Mouse (Mus musculus): ENCODE measurements around the gene Gpr132. TPM values are rescaled to one million over a fixed set of nuclear protein-coding genes. Genes with fewer than 3 reads are reported as not detected.

The Gpr132 gene
- polyA plus RNA-seq, 1 experiment from 2014 or later, result 0.19 TPM

GRCm38 (mm10) chr12:112840209-112841086 lies 27.6 kb downstream of the Gpr132 start:
- H3K27me3 ChIP-seq (ENCODE audit: control insufficient read depth, insufficient read depth, low read length), result no peaks in the 10 kb centered on the region
- H3K4me2 ChIP-seq, result no peak overlapping the region
- H3K4me3 ChIP-seq (ENCODE audit: low read depth, low read length), result no peak overlapping the region
- no peak overlapping the region for H3K9ac ChIP-seq (ENCODE audit: low read depth, low read length)
- no peaks in the 10 kb centered on the region for H3K36me3 ChIP-seq (ENCODE audit: control insufficient read depth, insufficient read depth, low read length)
- WGBS (ENCODE audit: insufficient replicate concordance), result 67% methylated on average over 25 of the region's 25 CpGs
- H3K27ac ChIP-seq (ENCODE audit: low read depth, low read length), result no peak overlapping the region
- no peaks in the 10 kb centered on the region for H3K9me3 ChIP-seq (replicated peaks; ENCODE audit: control insufficient read depth, low read length)
- no peak for ATAC-seq (replicated peaks; ENCODE audit: insufficient number of reproducible peaks, low FRiP score, low TSS enrichment)
- no peaks in the 10 kb centered on the region for H3K4me1 ChIP-seq (ENCODE audit: control insufficient read depth, insufficient read depth, low read length)

- Histone ChIP-seq H3K27me3 (ENCODE audit: control insufficient read depth, insufficient read depth, low read length) (no peaks in the 10 kb centered on the region), H3K4me1 (ENCODE audit: control insufficient read depth, insufficient read depth, low read length) (peaks cover 7% of the 10 kb centered on the region; the same call in 1 of the 2 replicates), H3K9ac (ENCODE audit: low read depth, low read length) (no peak overlapping the region), H3K4me3 (ENCODE audit: low read depth, low read length) (no peak overlapping the region), H3K36me3 (ENCODE audit: control insufficient read depth, insufficient read depth, low read length) (0 out of 2 replicates have a peak, but pooled peaks cover 4% of the 10 kb centered on the region), H3K9me3 (replicated peaks; ENCODE audit: control insufficient read depth, low read length) (no peaks in the 10 kb centered on the region), H3K27ac (ENCODE audit: low read depth, low read length) (no peak overlapping the region), H3K4me2 (no peak overlapping the region)
- no peak for ATAC-seq (replicated peaks; ENCODE audit: insufficient number of reproducible peaks, low FRiP score, low TSS enrichment)
- WGBS (ENCODE audit: insufficient replicate concordance), result 55% methylated on average over 2 of the region's 2 CpGs
Observed at GRCm38 (mm10) chr12:112835046-112835445, 33.0 kb downstream of the Gpr132 start.

- WGBS (ENCODE audit: insufficient replicate concordance), result 73% methylated on average over 6 of the region's 6 CpGs
Observed at GRCm38 (mm10) chr12:112833527-112833926, 34.5 kb downstream of the Gpr132 start.

GRCm38 (mm10) chr12:112832411-112832810 lies 35.6 kb downstream of the Gpr132 start:
- Histone ChIP-seq H3K27me3 (ENCODE audit: control insufficient read depth, insufficient read depth, low read length) (no peaks in the 10 kb centered on the region), H3K9ac (ENCODE audit: low read depth, low read length) (no peak overlapping the region), H3K4me2 (no peak overlapping the region), H3K4me3 (ENCODE audit: low read depth, low read length) (no peak overlapping the region), H3K9me3 (replicated peaks; ENCODE audit: control insufficient read depth, low read length) (no peaks in the 10 kb centered on the region), H3K27ac (ENCODE audit: low read depth, low read length) (no peak overlapping the region), H3K4me1 (ENCODE audit: control insufficient read depth, insufficient read depth, low read length) (peaks cover 15% of the 10 kb centered on the region), H3K36me3 (ENCODE audit: control insufficient read depth, insufficient read depth, low read length) (0 out of 2 replicates have a peak, but pooled peaks cover 7% of the 10 kb centered on the region)
- no peak for ATAC-seq (replicated peaks; ENCODE audit: insufficient number of reproducible peaks, low FRiP score, low TSS enrichment)
- WGBS (ENCODE audit: insufficient replicate concordance), result 87% methylated on average over 5 of the region's 5 CpGs

More at GRCm38 (mm10) chr12:112833527-112833926, 34.5 kb downstream of the Gpr132 start:
- Histone ChIP-seq H3K27ac (ENCODE audit: low read depth, low read length) (no peak overlapping the region), H3K27me3 (ENCODE audit: control insufficient read depth, insufficient read depth, low read length) (no peaks in the 10 kb centered on the region), H3K9ac (ENCODE audit: low read depth, low read length) (no peak overlapping the region), H3K9me3 (replicated peaks; ENCODE audit: control insufficient read depth, low read length) (no peaks in the 10 kb centered on the region), H3K4me1 (ENCODE audit: control insufficient read depth, insufficient read depth, low read length) (peaks cover 7% of the 10 kb centered on the region; the same call in 1 of the 2 replicates), H3K4me3 (ENCODE audit: low read depth, low read length) (no peak overlapping the region), H3K4me2 (no peak overlapping the region), H3K36me3 (ENCODE audit: control insufficient read depth, insufficient read depth, low read length) (0 out of 2 replicates have a peak, but pooled peaks cover 4% of the 10 kb centered on the region)
- ATAC-seq (replicated peaks; ENCODE audit: insufficient number of reproducible peaks, low FRiP score, low TSS enrichment), result no peak

- H3K27me3 ChIP-seq (ENCODE audit: control insufficient read depth, insufficient read depth, low read length), result no peaks in the 10 kb centered on the region
- H3K4me1 ChIP-seq (ENCODE audit: control insufficient read depth, insufficient read depth, low read length), result peaks cover 30% of the 10 kb centered on the region
- H3K9me3 ChIP-seq (replicated peaks; ENCODE audit: control insufficient read depth, low read length), result no peaks in the 10 kb centered on the region
- peak overlapping the region; percentile 96 for H3K9ac ChIP-seq (ENCODE audit: low read depth, low read length)
- WGBS (ENCODE audit: insufficient replicate concordance), result 82% methylated on average over 3 of the region's 3 CpGs
- ATAC-seq (replicated peaks; ENCODE audit: insufficient number of reproducible peaks, low FRiP score, low TSS enrichment), result no peak
- H3K36me3 ChIP-seq (ENCODE audit: control insufficient read depth, insufficient read depth, low read length), result peaks cover 10% of the 10 kb centered on the region; the same call in 1 of the 2 replicates
- H3K4me3 ChIP-seq (ENCODE audit: low read depth, low read length), result peak overlapping the region; percentile 97
- H3K4me2 ChIP-seq, result peak overlapping the region; percentile 67
- H3K27ac ChIP-seq (ENCODE audit: low read depth, low read length), result no peak overlapping the region
Observed at GRCm38 (mm10) chr12:112830570-112830969, 37.5 kb downstream of the Gpr132 start.

GRCm38 (mm10) chr12:112830141-112830540 lies 37.9 kb downstream of the Gpr132 start:
- H3K27me3 ChIP-seq (ENCODE audit: control insufficient read depth, insufficient read depth, low read length), result no peaks in the 10 kb centered on the region
- H3K4me2 ChIP-seq, result peak overlapping the region; percentile 67
- no peaks in the 10 kb centered on the region for H3K9me3 ChIP-seq (replicated peaks; ENCODE audit: control insufficient read depth, low read length)
- peak overlapping the region; percentile 96 for H3K9ac ChIP-seq (ENCODE audit: low read depth, low read length)
- peaks cover 31% of the 10 kb centered on the region for H3K4me1 ChIP-seq (ENCODE audit: control insufficient read depth, insufficient read depth, low read length)
- H3K27ac ChIP-seq (ENCODE audit: low read depth, low read length), result peak overlapping the region; percentile 76
- H3K4me3 ChIP-seq (ENCODE audit: low read depth, low read length), result peak overlapping the region; percentile 97
- ATAC-seq (replicated peaks; ENCODE audit: insufficient number of reproducible peaks, low FRiP score, low TSS enrichment), result 0 out of 2 replicates have a peak, but pooled peaks have one; percentile 0
- H3K36me3 ChIP-seq (ENCODE audit: control insufficient read depth, insufficient read depth, low read length), result peaks cover 10% of the 10 kb centered on the region; the same call in 1 of the 2 replicates
- 17% methylated on average over 2 of the region's 2 CpGs for WGBS (ENCODE audit: insufficient replicate concordance)

- Histone ChIP-seq H3K4me2 (peak within 1 kb of the TSS; percentile 86), H3K36me3 (ENCODE audit: control insufficient read depth, insufficient read depth, low read length) (peaks cover 10% of the 10 kb centered on the region), H3K4me1 (ENCODE audit: control insufficient read depth, insufficient read depth, low read length) (peaks cover 33% of the 10 kb centered on the region), H3K4me3 (ENCODE audit: low read depth, low read length) (peak within 1 kb of the TSS; percentile 97), H3K9me3 (replicated peaks; ENCODE audit: control insufficient read depth, low read length) (no peaks in the 10 kb centered on the region), H3K27me3 (ENCODE audit: control insufficient read depth, insufficient read depth, low read length) (no peaks in the 10 kb centered on the region), H3K9ac (ENCODE audit: low read depth, low read length) (peak within 1 kb of the TSS; percentile 96), H3K27ac (ENCODE audit: low read depth, low read length) (peak within 1 kb of the TSS; percentile 96)
- 1% methylated on average over 63 of the region's 72 CpGs for WGBS (ENCODE audit: insufficient replicate concordance)
- ATAC-seq (replicated peaks; ENCODE audit: insufficient number of reproducible peaks, low FRiP score, low TSS enrichment), result peak; percentile 96
Observed at GRCm38 (mm10) chr12:112829244-112829864, 38.7 kb downstream of the Gpr132 start, which contains the start of gene Cdca4. Cdca4 (minus strand) TSS chr12:112829423.

GRCm38 (mm10) chr12:112828501-112829243 lies 39.4 kb downstream of the Gpr132 start:
- Histone ChIP-seq H3K27ac (ENCODE audit: low read depth, low read length) (peak overlapping the region; percentile 96), H3K4me1 (ENCODE audit: control insufficient read depth, insufficient read depth, low read length) (peaks cover 37% of the 10 kb centered on the region), H3K9me3 (replicated peaks; ENCODE audit: control insufficient read depth, low read length) (no peaks in the 10 kb centered on the region), H3K4me3 (ENCODE audit: low read depth, low read length) (peak overlapping the region; percentile 97), H3K4me2 (peak overlapping the region; percentile 86), H3K27me3 (ENCODE audit: control insufficient read depth, insufficient read depth, low read length) (no peaks in the 10 kb centered on the region), H3K36me3 (ENCODE audit: control insufficient read depth, insufficient read depth, low read length) (peaks cover 10% of the 10 kb centered on the region), H3K9ac (ENCODE audit: low read depth, low read length) (peak overlapping the region; percentile 96)
- ATAC-seq (replicated peaks; ENCODE audit: insufficient number of reproducible peaks, low FRiP score, low TSS enrichment), result peak; percentile 80
- WGBS (ENCODE audit: insufficient replicate concordance), result under 1% methylated on average over 48 of the region's 51 CpGs
